Mouse (Mus musculus): ENCODE measurements around the gene Ffar3.

DNA sequence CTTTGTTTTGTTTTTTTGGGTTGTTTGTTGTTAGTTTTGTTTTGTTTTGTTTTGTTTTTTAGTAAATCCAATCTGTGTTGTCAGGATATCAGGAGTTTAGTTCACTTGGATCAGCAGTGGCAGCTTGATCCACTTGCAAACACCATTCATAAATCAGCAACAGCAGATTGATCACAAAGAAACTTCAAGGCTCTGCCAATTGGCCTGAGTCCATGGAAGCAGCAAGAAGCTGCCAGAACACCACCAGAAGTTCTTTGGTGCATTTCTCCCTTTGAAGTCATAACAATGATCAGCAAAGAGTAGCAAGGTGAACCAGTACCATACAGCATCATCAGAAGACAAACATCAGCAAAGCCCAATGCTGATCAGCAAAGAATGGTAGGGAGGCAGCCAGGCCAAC is 28.1 kb upstream of the Ffar3 start:
- TF ChIP-seq GATA1 (IDR thresholded peaks at IDR 0.05; ENCODE audit: borderline replicate concordance, low read length), result no peak
- TF ChIP-seq FLI1 (IDR thresholded peaks at IDR 0.05; ENCODE audit: low read length), result no peak

Data from megakaryocyte, embryonic 14.5 days (primary cell).